Mouse (Mus musculus): ENCODE measurements around the gene Nudt9.

Gene Nudt9

DNA sequence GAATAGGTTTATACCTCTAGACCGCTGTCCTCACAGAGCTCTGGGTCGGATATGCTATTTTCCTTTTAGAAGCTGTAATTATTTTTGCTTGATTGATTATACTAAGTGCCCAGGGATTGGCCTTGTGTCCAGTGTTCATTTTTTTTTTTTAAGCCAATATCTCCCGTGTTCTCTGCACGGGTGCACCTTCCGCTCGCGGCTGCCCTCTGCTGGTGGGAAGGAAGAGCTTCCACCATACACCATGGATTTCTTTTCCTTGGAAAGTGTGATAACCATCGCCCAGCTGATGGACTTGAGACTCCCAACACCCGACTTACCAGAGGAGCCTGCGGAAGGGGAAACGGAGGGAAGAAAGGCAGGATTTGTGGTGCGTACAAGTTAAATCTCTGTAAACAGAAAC is 28.3 kb downstream of the Nudt9 start:
- CTCF ChIA-PET = interaction anchor here (0.6 to 1.2 kb wide), 5 partner anchors 14 to 74 kb away, joined by 3 to 6 read pairs (median 4); no protein-coding TSS in a partner anchor

DNA sequence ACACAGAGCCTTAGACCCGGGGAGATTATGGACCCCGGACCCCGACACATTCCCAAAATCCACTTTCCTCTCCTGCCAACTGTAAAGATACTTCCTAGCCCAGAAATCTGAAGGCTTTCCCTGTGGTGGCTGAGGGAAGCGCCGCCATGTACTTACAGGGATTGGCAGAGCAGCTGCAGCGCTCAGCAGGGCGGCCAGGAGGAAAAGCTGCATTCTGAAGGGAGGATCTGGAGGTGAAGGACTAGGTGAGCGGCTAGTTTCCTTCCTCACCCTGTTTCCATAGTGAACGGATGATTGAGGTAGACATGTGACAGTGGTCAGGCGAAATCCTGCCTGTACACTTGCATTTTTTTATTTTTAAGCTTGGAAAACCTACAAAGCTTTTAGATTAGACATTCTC is 30.3 kb downstream of the Nudt9 start:
- CTCF ChIA-PET = interaction anchor here (1.1 kb wide), 1 partner anchor 78 kb away, joined by 3 read pairs; no protein-coding TSS in a partner anchor

DNA sequence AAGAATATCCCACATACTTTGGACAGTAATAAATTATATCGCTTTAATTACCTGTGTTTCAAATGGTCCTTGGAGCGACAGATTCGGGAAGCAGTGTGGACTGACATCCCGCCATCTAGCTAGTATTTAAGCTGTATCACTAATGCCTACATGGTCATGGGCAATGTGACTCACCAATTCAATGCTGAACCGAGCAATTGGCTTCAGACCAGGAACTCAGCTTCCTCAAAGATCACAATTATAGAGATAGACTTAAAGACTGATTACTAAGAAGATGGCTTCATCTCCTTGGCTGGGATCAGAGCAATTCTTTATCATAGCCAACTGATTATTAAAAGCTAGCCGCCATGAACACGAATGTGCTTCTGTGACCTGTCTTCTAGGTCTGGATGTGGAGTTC is 31.4 kb downstream of the Nudt9 start, which contains the start of gene Gm17660:
Gene Gm17660, minus strand, starts transcription at position 101 of the 400 bp plus-strand sequence.
- CTCF ChIA-PET = no interaction called here

DNA sequence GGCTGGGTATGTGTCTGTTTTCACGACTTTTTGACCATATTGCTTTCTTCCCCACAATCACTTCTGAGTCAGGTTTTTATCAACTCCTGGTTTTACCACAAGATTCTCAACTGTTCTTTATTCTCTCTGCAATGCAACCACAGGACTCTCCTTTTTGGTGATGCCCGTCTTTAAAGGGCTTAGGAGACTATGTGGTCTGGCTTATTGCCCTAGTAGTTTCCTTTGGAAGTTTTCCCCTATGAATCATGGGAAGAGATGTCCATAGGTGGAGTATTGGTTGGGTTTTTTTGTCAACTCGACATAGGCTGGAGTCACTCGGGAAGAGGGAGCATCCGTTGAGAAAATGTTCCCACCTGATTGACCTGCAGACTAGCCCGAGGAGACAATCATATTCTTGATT is 34.6 kb downstream of the Nudt9 start:
- CTCF ChIA-PET = no interaction called here

DNA sequence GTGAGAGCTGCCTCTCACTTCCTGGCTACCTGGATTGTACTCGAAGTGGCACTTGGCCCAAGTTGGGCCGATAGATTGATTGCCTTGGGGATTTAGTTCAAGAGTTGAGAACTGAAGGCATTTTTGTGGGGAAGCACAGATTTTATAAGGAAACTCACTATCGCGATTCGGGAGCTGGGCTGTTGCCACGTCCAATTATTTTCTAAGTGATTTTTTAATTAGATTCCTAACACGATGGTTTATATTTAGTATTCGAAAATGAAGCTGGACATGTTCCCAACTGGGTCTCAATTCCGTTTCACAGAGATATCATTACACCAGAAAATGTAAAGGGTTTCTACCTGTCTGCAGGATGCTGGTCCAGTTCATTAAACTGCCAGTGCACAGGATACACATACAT is 39.3 kb downstream of the Nudt9 start:
- CTCF ChIA-PET = no interaction called here

DNA sequence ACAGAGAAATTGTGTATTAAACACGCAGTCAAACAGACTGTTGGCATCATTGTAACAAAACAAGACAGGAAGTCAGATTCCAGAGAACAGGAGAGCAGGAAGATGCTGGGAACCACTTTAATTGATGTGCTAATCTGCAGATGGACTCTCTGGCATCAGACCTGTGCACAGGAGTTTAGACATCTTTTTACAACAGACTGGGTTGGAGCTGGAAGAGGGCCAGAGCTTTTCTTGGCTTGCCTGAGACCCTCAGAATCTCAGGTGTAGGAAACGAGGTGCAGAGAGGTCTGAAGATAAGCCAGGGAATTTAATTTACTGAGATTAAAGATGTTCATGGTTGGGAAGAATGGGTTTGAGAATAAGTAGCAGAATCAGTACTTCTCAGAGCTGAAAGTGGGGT is 43.6 kb downstream of the Nudt9 start:
- CTCF ChIA-PET = no interaction called here

DNA sequence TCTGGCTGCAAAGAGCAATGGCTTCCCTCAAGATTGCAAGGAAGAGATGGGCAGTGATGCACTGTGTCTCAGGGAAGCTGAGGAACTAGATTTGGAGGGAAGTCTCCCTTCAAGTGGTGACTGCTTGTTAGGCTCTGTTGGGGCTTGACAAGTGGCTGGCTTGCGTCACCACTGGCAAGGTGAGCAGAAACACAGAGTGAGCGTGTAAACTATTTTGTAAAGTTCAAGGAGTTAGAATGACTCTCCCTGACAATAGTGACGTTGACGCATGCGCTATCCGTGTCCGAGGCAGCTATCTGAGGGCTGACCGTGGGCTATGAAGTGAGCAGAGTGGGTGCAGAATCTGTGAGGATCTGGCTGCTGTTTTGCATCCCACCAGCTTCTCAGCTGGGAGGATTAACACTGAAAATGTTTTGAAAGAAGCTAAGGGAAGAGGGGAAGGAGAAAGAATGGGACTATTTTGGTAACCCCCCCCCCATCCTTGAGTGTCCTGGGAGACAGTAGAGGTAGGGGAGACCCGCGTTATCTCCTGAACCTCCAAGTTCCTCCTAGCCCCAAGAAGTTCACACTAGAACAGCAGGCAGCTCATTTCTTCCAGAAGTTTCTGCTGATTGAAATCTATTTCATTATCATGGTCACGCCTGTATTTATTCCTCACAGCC is 49.4 kb downstream of the Nudt9 start:
- CTCF ChIA-PET = no interaction called here

DNA sequence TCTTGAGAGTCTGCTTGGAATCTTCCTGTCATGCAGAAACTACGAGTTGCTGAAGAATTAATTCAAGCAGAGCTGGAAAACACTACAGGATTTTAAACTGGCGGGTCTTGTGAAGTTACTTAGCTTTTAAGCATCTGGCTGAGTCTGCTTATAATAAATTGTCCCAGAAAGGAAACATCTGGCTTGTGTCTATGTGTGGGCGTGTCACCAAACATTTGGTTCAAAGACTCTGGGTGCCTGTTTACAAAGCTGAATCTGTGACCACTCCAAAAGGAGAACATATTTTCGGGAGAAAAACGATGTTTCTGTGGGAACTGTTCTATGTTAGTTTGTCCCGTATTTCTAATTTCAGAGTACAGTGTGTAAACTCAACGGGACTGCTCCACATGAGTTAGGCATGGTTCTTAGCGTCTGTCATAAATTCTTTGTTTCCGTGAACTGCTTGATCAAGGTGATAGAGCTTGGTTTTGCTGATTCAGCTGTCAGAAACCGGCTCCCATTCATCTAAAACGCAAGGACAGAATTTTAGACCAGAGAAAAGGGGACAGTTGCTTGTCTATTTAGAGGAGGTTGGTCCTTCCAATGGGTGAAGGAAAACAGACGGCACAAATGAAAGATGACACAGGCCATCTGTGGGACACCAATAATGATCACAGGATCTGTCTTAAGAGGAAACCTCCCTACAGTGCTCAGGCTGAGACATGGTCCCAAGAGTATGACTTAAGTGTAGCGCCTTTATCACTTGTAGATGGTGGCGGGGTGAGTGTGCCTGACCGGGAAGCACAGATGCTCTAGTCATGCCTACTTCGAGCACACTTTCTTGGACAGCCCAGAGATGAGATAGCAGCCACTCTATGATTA is 50.2 kb downstream of the Nudt9 start:
- CTCF ChIA-PET = no interaction called here

DNA sequence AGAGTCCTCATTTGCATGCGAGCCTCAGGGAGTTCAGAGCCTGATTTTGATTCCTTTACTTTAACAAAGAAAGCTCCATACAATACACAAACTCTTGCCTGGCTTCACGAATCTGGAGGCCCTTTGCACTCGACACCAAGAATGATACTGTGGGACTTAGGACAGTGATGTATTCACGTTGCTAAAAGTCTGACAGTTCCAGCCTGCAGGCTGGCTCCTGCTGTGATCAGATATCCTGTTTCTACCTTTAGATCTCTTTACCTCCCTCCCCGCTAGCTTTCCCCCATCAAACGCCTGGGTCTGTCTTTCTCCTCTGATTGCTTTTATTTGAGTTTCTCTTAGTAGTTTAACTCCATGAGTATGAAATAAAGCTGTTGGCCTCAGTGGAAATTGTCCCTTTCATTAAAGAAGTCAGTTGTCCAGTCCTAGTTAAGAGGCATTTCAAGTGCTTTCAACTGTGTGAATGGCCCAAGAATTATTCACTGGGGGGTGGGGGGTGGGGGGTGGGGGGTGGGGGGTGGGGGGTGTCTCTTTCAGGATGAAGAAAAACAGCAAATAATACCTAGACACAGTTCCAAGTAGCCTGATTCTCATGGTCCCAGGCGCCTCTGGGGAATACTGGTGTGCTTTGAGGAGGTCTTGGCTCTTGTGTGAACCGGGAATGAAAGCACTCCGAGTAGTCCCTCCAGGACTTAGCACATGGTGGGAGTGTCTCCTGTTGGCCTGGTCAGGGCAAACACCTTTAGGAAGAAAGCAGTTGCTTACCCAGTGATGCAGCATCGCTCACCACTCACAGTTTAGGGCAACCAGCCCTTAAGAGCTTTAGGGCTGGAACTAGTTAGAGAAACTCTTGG is 55.8 kb downstream of the Nudt9 start:
- CTCF ChIA-PET = interaction anchor here (0.5 kb wide), 1 partner anchor 28 kb away, joined by 3 read pairs; no protein-coding TSS in a partner anchor

DNA sequence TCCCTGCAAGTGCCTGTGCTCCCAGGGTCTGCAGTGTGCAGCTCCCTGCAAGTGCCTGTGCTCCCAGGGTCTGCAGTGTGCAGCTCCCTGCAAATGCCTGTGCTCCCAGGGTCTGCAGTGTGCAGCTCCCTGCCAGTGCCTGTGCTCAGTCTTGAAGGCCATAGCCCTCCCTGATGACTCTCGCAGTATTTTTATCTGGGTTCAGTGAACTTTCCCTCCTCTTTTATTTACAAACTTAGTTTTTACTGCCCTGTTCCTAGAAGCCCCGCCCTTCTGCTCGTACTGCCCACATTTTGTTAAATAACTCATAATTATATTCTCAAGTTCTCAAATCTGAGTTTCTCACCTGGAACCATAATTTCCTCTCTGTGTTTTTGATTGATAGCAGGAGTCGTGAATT is 57.1 kb downstream of the Nudt9 start:
- CTCF ChIA-PET = no interaction called here

DNA sequence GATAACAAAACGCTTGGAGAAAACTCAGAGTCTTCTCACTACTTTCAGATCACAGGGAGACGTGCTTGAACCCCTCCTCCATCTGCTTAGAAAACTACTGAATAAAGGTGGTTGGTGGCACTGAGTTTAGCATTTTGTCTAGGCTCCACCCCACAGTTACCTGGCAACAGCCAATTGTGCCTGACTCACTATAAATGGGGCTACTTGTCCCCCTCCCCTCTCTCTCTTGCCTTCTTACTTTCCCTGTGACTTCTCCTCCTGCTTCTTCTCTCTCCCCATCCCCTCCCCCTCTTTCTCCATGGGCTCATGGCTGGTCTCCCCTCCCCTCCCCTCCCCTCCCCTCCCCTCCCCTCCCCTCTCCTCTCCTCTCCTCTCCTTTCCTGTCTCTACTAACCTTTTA is 58.0 kb downstream of the Nudt9 start:
- CTCF ChIA-PET = no interaction called here

DNA sequence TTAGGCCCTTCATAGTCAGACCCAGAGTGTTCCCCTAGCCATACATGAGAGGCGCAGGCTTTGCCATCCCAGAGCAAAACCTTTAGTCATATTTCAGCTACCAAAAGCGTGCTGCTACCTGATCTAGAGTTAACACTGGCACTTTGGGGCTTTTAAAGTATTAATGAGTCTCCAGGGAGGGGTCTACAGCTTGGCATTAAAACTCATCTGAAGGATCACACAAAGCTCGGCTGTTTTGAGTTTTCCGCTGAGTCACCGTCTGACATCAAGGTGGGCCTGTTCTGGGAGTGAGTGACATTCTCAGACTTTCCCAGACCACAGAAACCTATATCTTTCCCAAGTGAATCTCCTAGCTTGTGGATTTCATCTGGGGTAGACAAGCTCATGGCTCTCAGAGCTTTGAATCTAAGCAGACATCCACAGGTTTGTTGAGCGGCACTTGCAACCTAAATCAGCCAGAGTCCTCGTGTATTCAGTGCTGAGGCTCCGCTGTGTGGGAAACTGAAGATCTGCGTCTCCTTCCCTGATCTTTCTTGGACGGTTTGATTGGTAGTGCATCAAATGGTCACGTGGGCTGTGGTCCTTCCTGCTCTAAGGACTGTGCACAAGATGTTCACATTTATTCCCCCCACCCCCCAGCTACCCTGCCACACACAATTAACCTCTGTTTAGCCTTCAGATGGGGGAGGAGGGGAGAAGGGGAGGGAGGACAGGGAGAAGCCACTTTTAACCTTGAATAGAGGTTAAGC is 62.2 kb downstream of the Nudt9 start:
- CTCF ChIA-PET = no interaction called here

DNA sequence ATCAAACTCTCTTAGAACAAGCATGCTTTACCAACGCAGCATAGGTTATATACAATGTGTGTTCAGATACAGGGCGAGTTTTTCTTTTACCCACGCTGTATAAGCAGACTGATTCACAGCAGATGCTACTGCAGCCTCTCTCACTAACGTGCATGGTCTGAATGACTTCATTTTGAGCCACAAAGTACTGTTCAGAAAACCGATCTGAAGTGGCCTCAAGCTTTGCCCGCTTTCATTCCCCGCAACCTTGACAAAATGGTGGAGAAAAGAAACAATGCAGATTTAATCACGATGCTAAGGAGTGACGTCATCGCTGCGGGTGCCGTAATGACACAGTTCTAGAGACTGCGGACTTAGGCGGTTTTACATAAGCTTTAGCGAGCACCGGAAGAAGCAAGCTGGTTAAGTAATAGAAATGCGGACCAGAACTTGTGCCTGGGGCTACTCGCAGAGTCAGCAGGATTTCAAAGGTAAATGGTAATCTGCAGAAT is 62.8 kb downstream of the Nudt9 start:
- CTCF ChIA-PET = no interaction called here

DNA sequence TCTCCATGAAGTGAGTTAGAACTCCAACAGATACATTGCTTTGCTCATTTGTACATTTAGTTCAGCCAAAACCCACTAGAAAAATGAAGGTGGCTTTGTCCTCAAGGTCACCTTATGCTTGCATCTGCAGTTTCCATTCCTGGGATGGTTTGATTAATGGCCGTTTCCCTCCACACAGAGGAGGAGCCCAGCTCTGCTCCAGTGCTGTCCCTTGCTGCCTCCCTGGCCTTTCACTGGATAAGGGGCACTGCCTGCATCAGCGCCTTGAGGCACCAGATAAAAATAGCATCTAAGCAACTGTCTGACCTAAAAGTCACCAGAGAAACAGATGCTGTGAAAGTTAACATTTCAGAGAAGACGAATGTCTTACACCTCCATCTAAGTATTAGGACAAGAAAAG is 63.4 kb downstream of the Nudt9 start:
- CTCF ChIA-PET = no interaction called here

DNA sequence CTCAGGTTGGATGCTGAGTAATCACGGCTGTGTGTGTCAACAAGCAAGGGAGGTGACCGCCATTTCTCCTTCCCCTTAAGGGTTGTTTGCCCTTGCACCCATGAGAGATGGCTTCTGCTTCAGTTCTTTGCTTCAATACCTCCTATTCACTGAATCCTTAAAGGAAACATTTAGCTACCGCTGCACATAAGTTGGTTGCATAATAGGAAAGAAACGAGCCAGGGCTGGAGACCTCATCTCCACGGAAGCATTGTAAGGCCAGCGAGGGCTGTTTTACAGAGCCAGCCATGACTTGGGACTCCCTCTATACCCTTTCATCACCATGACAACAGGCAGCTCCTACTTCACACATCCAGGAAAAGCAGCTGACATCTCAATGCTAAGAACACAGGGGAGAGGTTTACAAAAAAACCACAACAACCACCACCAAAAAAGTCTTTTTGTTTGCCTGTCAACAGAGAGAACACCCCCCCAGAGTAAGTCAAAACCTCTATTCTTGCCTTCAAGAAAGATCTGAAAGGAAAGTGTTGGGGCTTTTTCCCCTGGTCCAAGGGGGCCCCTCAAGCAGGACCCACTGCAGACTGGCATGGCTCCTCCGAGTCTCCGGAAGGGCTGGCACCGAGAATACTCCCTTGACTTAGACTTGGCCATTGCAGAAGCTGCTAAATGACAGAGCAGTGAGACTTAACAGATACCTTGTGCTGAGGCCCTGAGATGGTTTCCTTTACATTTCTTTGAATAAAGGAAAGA is 64.2 kb downstream of the Nudt9 start:
- CTCF ChIA-PET = no interaction called here

DNA sequence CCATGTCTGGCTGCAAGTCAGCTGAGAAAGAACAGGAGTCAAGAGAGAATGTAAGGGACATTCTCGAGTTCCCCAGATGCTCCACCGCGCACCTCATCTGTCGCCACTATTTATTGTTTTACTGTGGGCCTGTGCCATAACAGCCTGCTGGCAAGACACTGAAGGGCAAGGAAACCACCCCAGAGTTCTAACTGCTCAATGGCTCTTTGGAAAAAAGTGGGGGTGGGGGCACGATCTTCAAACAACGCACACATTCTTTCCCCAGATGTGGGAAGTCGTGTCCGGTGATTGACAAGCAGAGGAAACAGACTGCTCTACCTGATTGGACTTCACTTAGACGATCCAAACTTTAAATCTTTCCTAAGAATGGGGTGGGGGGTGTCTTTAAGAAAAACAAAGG is 65.9 kb downstream of the Nudt9 start:
- CTCF ChIA-PET = no interaction called here

DNA sequence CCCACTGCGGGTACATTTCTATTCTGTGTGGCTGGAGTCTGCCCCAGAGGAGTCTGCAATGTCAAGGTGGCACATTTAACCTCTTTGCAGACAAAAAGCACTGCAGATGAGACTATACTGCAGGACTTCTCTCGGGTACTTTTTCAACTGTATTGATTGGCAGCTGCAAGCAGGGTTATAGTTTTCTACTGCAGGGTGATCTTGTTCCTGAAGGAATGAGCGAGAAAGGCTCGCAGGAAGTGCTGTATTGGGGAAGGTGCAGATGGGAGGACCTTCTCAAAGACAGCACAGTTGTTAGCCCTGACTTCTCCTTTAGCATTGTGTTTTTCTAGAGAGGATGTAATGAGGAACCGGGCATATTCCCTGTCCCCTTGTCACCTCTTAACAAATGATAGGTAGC is 66.4 kb downstream of the Nudt9 start:
- CTCF ChIA-PET = no interaction called here

DNA sequence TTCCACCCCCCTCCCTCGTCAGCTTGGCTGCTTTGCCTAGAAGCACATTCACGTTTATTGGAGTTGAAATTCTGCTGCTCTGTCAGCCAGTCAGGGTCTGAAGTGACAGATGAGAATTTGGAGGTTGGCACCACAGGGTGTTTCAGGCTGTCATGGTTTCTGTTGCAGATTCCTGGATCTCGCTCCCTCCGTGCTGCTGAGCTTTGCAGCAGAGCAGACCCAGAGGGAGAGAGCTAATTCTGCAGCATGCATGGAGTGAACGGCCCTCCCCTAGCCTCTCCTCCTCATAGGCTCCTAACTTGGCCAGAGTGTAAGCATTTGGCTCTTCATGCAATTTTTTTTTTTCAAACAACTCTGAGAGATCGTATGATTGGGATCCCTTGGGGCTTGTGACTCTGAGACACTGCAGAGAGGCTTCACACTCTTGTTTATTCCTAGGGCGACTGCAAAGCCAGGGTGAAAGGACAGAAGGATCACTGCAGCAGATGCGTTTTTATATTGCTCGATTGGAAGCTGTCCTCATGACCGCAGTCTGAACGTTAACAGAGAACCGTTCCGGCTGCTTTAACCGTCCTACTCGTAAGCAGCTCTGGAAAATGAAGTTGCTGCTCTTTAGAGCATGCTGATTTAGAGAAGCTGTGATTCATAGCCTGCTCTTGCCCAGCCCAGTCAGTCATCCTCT is 67.5 kb downstream of the Nudt9 start, which contains the start of gene Sparcl1:
Gene Sparcl1, minus strand, starts transcription at position 243 of the 682 bp plus-strand sequence.
- CTCF ChIA-PET = no interaction called here

Data from spleen, embryonic (tissue).